Mouse (Mus musculus) cerebral cortex, adult 2 months (tissue): ENCODE results near the gene Ccdc85c.

Experiments used
- WGBS: fragments of 180-500 bp; shearing (Covaris S2); methylation state at CpG from one replicate; pipeline ENCODE4 v1.1.7; 2018; 5-methylcytosine and 5-hydroxymethylcytosine counted together

Gene Ccdc85c

GRCm38 (mm10) chr12:108240401-108240890, 34.8 kb downstream of the Ccdc85c start:
- WGBS, result 74% methylated on average over 13 of the region's 13 CpGs

- 30% methylated on average over 5 of the region's 5 CpGs for WGBS
Observed at GRCm38 (mm10) chr12:108239441-108239840, 35.8 kb downstream of the Ccdc85c start.

GRCm38 (mm10) chr12:108238395-108239035, 36.7 kb downstream of the Ccdc85c start:
- 85% methylated on average over 17 of the region's 17 CpGs for WGBS

- 70% methylated on average over 6 of the region's 6 CpGs for WGBS
Observed at GRCm38 (mm10) chr12:108237300-108238006, 37.8 kb downstream of the Ccdc85c start.

- WGBS, result 55% methylated on average over 18 of the region's 18 CpGs
Observed at GRCm38 (mm10) chr12:108235976-108236555, 39.2 kb downstream of the Ccdc85c start.

GRCm38 (mm10) chr12:108234832-108235602, 40.2 kb downstream of the Ccdc85c start:
- WGBS, result 79% methylated on average over 14 of the region's 14 CpGs

GRCm38 (mm10) chr12:108233736-108234135, 41.5 kb downstream of the Ccdc85c start:
- WGBS, result 91% methylated on average over 6 of the region's 6 CpGs

- 49% methylated on average over 9 of the region's 9 CpGs for WGBS
Observed at GRCm38 (mm10) chr12:108231901-108232300, 43.3 kb downstream of the Ccdc85c start.

- WGBS, result 54% methylated on average over 17 of the region's 18 CpGs
Observed at GRCm38 (mm10) chr12:108230821-108231794, 44.1 kb downstream of the Ccdc85c start.

GRCm38 (mm10) chr12:108230077-108230476, 45.1 kb downstream of the Ccdc85c start:
- WGBS, result 93% methylated on average over 12 of the region's 12 CpGs

- WGBS, result 93% methylated on average over 16 of the region's 16 CpGs
Observed at GRCm38 (mm10) chr12:108227527-108227926, 47.7 kb downstream of the Ccdc85c start.

GRCm38 (mm10) chr12:108226941-108227340, 48.3 kb downstream of the Ccdc85c start:
- 91% methylated on average over 12 of the region's 12 CpGs for WGBS

GRCm38 (mm10) chr12:108226216-108226615, 49.0 kb downstream of the Ccdc85c start:
- WGBS, result 80% methylated on average over 13 of the region's 13 CpGs

- WGBS, result 77% methylated on average over 7 of the region's 7 CpGs
Observed at GRCm38 (mm10) chr12:108225781-108226180, 49.4 kb downstream of the Ccdc85c start.

GRCm38 (mm10) chr12:108223357-108223756, 51.9 kb downstream of the Ccdc85c start:
- 56% methylated on average over 8 of the region's 8 CpGs for WGBS

- WGBS, result 88% methylated on average over 7 of the region's 7 CpGs
Observed at GRCm38 (mm10) chr12:108221712-108222111, 53.5 kb downstream of the Ccdc85c start.

GRCm38 (mm10) chr12:108221206-108221605, 54.0 kb downstream of the Ccdc85c start:
- WGBS, result 49% methylated on average over 10 of the region's 10 CpGs

- WGBS, result 44% methylated on average over 12 of the region's 12 CpGs
Observed at GRCm38 (mm10) chr12:108220621-108221020, 54.6 kb downstream of the Ccdc85c start.

- 60% methylated on average over 21 of the region's 21 CpGs for WGBS
Observed at GRCm38 (mm10) chr12:108219825-108220616, 55.2 kb downstream of the Ccdc85c start.

GRCm38 (mm10) chr12:108219163-108219562, 56.1 kb downstream of the Ccdc85c start:
- 31% methylated on average over 15 of the region's 15 CpGs for WGBS
